Mouse (Mus musculus) MEL (cell line): Measurements from ENCODE around the gene Spag4.

Source experiments
- CTCF ChIP-seq, 3 experiments: IDR thresholded peaks in 2 of 3; conservative IDR thresholded peaks in 1 of 3; 2 replicates each; pipeline ENCODE4 v1.5.1; 2011 to 2012; ENCODE audit warnings: low read length in 3 of 3, low read depth in 2 of 3, mild to moderate bottlenecking in 2 of 3, improper control_type of control experiment in 1 of 3, inconsistent platforms in 1 of 3, mixed read lengths in 1 of 3, moderate library complexity in 1 of 3; ENCODE audit not compliant: control insufficient read depth in 1 of 3, insufficient read depth in 1 of 3, poor library complexity in 1 of 3, severe bottlenecking in 1 of 3
- GATA1 ChIP-seq: IDR thresholded peaks from 2 replicates; pipeline ENCODE4 v1.6.1; 2011; ENCODE audit warnings: low read depth, low read length, improper control_type of control experiment
- KAT2A ChIP-seq: conservative IDR thresholded peaks from 2 replicates; pipeline ENCODE4 v1.6.1; 2012; ENCODE audit warnings: low read depth, low read length, improper control_type of control experiment, inconsistent platforms
- MAFK ChIP-seq: IDR thresholded peaks from 2 replicates; pipeline ENCODE4 v1.6.1; 2011; ENCODE audit warnings: low read depth, mild to moderate bottlenecking, low read length, improper control_type of control experiment, borderline replicate concordance
- POLR2A ChIP-seq, 2 experiments: IDR thresholded peaks; 2 replicates each; pipeline ENCODE4 v1.6.1; 2011 to 2012; ENCODE audit warnings: low read length in 2 of 2, mild to moderate bottlenecking in 2 of 2, control low read depth in 1 of 2, improper control_type of control experiment in 1 of 2, low read depth in 1 of 2, moderate library complexity in 1 of 2; ENCODE audit not compliant: control insufficient read depth in 1 of 2, insufficient read depth in 1 of 2, poor library complexity in 1 of 2

DNA sequence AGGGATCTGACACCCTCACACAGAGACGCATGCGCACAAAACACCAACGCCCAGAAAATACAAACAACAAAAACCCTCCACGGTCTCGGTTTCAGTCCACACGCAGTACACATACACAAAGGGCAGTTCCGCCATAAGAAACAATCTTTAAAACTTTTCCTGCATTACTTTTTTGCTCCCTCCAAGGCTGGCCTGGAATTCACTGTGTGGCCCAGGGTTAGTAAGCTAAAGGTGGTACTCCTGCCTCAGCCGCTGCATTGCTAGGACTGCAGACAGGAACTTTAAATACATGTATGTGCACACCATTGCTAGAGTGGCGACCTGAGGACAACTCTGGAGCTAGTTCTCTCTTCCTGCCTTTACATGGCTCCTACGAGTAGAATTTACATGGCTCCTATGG, 6.3 kb downstream of the Spag4 start:
- TF ChIP-seq POLR2A (IDR thresholded peaks at IDR 0.05; ENCODE audit: control insufficient read depth in 1 of 2, insufficient read depth in 1 of 2, low read depth in 1 of 2, low read length in 2 of 2, poor library complexity in 1 of 2) (no peak), CTCF (IDR thresholded peaks at IDR 0.05 in 2 of 3, conservative IDR thresholded peaks at IDR 0.05 in 1 of 3; ENCODE audit: control insufficient read depth in 1 of 3, insufficient read depth in 1 of 3, low read depth in 2 of 3, low read length in 3 of 3, poor library complexity in 1 of 3, severe bottlenecking in 1 of 3) (no peak), GATA1 (no peak), MAFK (no peak), KAT2A (no peak)
